Mouse (Mus musculus): ENCODE data around the gene Krt76. TPM values are rescaled to one million over a fixed set of nuclear protein-coding genes. Genes with fewer than 3 reads are reported as not detected.

The Krt76 gene
- not detected for polyA plus RNA-seq (2017; shearing (Covaris generic))

DNA sequence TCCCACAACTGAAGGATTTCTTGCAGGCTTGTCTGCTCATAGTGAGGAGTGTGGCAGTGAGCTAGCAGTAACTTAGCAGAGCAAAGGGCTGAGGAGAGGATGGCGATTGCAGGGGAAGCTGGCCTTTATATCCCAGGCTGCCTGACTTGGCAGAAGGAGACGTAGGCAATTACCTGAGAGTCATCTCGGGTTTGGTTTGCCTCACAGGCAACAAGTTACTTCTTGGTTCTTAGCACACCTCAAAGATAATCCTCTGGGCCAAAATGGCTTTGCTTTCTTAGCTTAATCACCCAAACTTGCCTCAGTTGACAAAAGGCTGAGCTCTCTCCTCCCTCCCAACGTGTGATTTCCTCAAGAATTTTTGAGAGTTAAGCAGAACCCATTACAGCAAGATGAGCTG is at the start of gene Krt76:
TSS of gene Krt76 (minus strand) at position 101 of the 400 bp plus-strand sequence.

DNA sequence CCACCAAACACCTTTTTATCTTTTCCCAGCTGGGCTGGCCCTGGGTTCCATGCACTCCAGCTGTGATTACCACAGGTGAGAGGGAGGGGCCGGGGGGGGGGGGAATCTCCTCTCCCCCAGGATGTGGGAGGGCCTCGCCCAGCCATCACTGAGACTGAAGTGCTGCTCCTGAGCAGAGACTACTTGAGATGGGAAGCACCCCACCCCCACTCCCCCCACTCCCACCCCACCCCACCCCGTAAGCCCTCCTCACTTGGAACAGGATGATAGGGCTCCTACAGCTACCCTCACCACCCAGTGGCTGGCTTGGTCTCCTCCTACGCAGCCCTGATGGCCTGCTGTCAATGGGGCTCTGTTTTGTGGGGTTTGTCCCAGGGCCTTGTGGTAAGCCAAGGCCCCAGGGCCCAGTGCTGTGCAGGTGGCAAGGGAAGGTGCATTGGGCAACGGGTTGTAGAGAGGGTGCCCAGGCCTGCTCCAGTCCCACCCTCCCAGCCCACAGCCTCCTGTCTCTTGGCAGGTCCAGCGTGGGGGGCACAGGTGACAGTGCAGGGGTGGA is 47.6 kb upstream of the Krt76 start, which contains the start of gene Krt79:
TSS of gene Krt79 (minus strand) at position 51 of the 556 bp plus-strand sequence.

GRCm38 (mm10) chr15:101924635-101925034 is 31.9 kb upstream of the Krt76 start, which contains the start of gene Krt4:
Gene Krt4 (minus strand): TSS chr15:101924735.

DNA sequence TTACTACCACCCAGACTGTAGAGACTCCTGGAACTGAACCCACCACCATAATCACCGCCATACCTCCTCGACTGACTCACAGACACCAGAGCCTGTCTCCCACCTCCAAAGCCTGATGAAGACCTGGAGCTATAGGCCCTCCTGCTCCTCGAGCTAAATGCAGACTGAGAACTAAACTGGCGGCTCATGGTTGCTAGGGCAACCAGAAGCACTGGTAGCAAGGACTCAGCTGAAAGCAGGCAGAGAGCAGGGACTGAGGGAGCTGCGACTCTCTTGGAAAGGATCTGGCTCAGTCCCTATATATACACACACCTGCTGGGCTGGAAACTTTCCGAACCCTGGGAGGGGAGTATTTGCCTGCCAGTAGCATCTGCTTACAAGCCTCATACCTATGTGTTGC is 23.3 kb downstream of the Krt76 start, which contains the start of gene Krt77:
TSS of gene Krt77 (minus strand) at position 275 of the 400 bp plus-strand sequence.

GRCm38 (mm10) chr15:101850694-101851093 is 42.0 kb downstream of the Krt76 start, which contains the start of gene Krt1:
Gene Krt1 (minus strand): TSS chr15:101850794.

Other genes starting within 250 kb of the Krt76 start
- not detected for gene Gm5478, start 245.5 kb downstream of the Krt76 start, polyA plus RNA-seq (2017; shearing (Covaris generic))
- not detected for gene Krt6b, start 212.6 kb downstream of the Krt76 start, polyA plus RNA-seq (2017; shearing (Covaris generic))
- not detected for gene Krt6a, start 198.6 kb downstream of the Krt76 start, polyA plus RNA-seq (2017; shearing (Covaris generic))
- gene Krt5, start 180.0 kb downstream of the Krt76 start, polyA plus RNA-seq (2017; shearing (Covaris generic)) = not detected
- gene Krt71, start 149.8 kb downstream of the Krt76 start, polyA plus RNA-seq (2017; shearing (Covaris generic)) = not detected
- not detected for gene Krt72, start 106.5 kb downstream of the Krt76 start, polyA plus RNA-seq (2017; shearing (Covaris generic))
- not detected for gene Krt73, start 90.6 kb downstream of the Krt76 start, polyA plus RNA-seq (2017; shearing (Covaris generic))
- gene Krt2, start 74.8 kb downstream of the Krt76 start, polyA plus RNA-seq (2017; shearing (Covaris generic)) = not detected
- not detected for gene Krt1, start 42.1 kb downstream of the Krt76 start, polyA plus RNA-seq (2017; shearing (Covaris generic))
- not detected for gene Krt77, start 23.2 kb downstream of the Krt76 start, polyA plus RNA-seq (2017; shearing (Covaris generic))
- 0.16 TPM for gene Krt4, start 31.8 kb upstream of the Krt76 start, polyA plus RNA-seq (2017; shearing (Covaris generic))
- not detected for gene Krt79, start 47.4 kb upstream of the Krt76 start, polyA plus RNA-seq (2017; shearing (Covaris generic))
- not detected for gene Krt78, start 61.4 kb upstream of the Krt76 start, polyA plus RNA-seq (2017; shearing (Covaris generic))
- not detected for gene Krt8, start 111.6 kb upstream of the Krt76 start, polyA plus RNA-seq (2017; shearing (Covaris generic))
- not detected for gene Krt18, start 135.3 kb upstream of the Krt76 start, polyA plus RNA-seq (2017; shearing (Covaris generic))
- gene Eif4b, start 180.9 kb upstream of the Krt76 start, polyA plus RNA-seq (2017; shearing (Covaris generic)) = 119 TPM
- not detected for gene Tns2, start 207.5 kb upstream of the Krt76 start, polyA plus RNA-seq (2017; shearing (Covaris generic))
- 30.0 TPM for gene Spryd3, start 243.3 kb upstream of the Krt76 start, polyA plus RNA-seq (2017; shearing (Covaris generic))